Mouse (Mus musculus): ENCODE results near the gene Gk2. TPM values are rescaled to one million over a fixed set of nuclear protein-coding genes. Genes with fewer than 3 reads are reported as not detected.
A peak's percentile ranks its signal among the peaks of the same experiment; 100 is the strongest.

The Gk2 gene
- polyA plus RNA-seq, 1 experiment = not detected

DNA sequence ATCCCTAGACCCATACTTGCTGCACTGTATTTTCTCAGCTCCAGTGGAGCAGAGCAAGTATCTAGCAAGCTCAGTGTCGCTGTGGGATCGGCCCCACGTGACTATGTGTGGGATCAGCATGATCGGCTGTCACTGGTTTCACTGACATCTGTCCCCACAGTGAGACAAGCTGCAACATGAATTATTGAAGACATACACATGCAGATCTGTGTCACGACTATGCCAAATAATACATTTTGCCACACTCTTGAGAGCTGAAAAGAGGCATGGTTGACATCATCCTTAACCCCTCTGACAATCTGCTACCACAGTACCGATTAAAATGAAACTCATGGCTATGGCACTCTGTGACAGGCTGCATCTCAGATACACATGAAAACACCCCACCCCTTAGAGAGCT is 41.0 kb downstream of the Gk2 start:
- TF ChIP-seq POLR2A (IDR thresholded peaks at IDR 0.05; ENCODE audit: borderline replicate concordance, insufficient read depth, low read length) (no peak), CTCF (IDR thresholded peaks at IDR 0.05; ENCODE audit: borderline replicate concordance, insufficient read depth, low read depth, low read length) (no peak)
- no peak overlapping the region for H3K4me3 ChIP-seq (replicated peaks; ENCODE audit: insufficient read depth, low read depth, low read length)
- H3K27me3 ChIP-seq (ENCODE audit: control insufficient read depth, insufficient read depth, low read length) = no peaks in the 10 kb centered on the region; the same call in 1 of the 2 replicates
- H3K27ac ChIP-seq (ENCODE audit: insufficient read depth, low read length) = no peak overlapping the region
- WGBS = 44% methylated on average over 6 of the region's 6 CpGs
- no peak for DNase-seq
- H3K4me1 ChIP-seq (ENCODE audit: control insufficient read depth, insufficient read depth, low read length) = no peaks in the 10 kb centered on the region

DNA sequence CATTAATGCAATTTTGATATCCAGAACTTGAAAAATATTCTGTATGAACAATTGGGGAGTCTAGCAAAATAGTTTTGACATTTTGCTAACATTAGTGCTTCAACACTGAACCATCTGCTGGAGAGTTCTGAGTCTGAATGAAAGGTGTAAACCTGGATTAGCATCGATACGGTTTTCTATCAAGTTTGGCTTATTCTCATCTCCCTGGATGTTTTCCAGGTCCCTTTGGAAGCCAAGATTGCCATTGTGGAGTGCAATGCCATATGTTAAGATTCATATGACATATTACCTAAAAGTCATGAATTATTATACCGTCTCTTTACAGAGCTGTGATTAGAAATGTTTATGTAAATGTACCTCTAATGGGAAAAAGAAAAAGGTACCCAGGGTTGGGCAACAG is 43.1 kb downstream of the Gk2 start:
- DNase-seq = peak in 1 of 2 experiments; percentile 45
- no peak for TF ChIP-seq POLR2A (IDR thresholded peaks at IDR 0.05; ENCODE audit: borderline replicate concordance, insufficient read depth, low read length)
- TF ChIP-seq CTCF (IDR thresholded peaks at IDR 0.05; ENCODE audit: borderline replicate concordance, insufficient read depth, low read depth, low read length) = no peak
- H3K27ac ChIP-seq (ENCODE audit: insufficient read depth, low read length) = no peak overlapping the region
- no peaks in the 10 kb centered on the region; the same call in 1 of the 2 replicates for H3K27me3 ChIP-seq (ENCODE audit: control insufficient read depth, insufficient read depth, low read length)
- H3K4me1 ChIP-seq (ENCODE audit: control insufficient read depth, insufficient read depth, low read length) = no peaks in the 10 kb centered on the region
- 11% methylated on average over 3 of the region's 3 CpGs for WGBS
- H3K4me3 ChIP-seq (replicated peaks; ENCODE audit: insufficient read depth, low read depth, low read length) = no peak overlapping the region

DNA sequence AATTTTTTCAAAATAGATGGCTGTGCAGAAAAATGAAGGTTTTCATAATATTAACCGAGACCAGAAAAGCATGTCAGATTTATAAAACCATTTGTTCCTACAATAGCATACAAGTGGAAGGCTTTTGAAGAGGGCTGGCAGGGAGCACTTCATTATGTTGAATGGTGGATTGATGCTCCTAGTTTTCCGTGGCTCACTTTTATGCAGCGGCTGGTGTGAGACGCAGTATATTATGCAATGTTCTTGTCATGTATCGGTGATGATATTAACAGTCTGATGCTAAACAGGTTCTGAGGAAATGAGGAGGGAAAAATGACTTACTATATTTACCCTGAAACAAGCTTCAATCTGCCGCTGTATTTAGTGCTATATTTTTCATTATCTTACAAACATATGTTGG is 46.6 kb downstream of the Gk2 start:
- no peak overlapping the region for H3K4me3 ChIP-seq (replicated peaks; ENCODE audit: insufficient read depth, low read depth, low read length)
- WGBS = 84% methylated on average over 6 of the region's 6 CpGs

DNA sequence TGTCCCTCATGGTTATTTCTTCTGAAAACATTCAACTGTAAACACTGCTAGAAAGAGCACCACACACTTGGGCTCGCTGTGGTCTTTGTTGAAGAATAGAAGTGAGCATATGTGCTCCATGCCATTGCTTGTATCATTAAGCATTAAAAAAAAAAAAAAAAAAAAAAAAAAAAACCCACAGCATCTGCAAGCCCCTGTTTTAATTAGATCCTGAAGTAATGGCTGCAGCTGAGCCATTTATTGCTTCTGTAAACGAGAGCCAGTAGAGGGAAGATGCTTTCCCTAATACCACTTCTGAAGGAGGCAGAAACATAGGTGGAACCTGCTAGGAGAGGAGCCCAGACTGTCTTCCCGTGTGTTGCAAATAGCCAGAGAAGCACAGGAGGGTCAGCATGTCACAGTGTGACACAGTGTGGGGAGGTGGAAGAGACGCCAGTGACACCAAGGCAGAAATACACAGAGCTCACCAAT is 47.6 kb downstream of the Gk2 start:
- DNase-seq = no peak
- Histone ChIP-seq H3K27ac (ENCODE audit: insufficient read depth, low read length) (no peak overlapping the region), H3K4me1 (ENCODE audit: control insufficient read depth, insufficient read depth, low read length) (no peaks in the 10 kb centered on the region), H3K4me3 (replicated peaks; ENCODE audit: insufficient read depth, low read depth, low read length) (no peak overlapping the region), H3K27me3 (ENCODE audit: control insufficient read depth, insufficient read depth, low read length) (no peaks in the 10 kb centered on the region; the same call in 1 of the 2 replicates)
- WGBS = 80% methylated on average over 4 of the region's 4 CpGs
- no peak for TF ChIP-seq CTCF (IDR thresholded peaks at IDR 0.05; ENCODE audit: borderline replicate concordance, insufficient read depth, low read depth, low read length)
- no peak for TF ChIP-seq POLR2A (IDR thresholded peaks at IDR 0.05; ENCODE audit: borderline replicate concordance, insufficient read depth, low read length)

More for the DNA sequence above, 46.6 kb downstream of the Gk2 start:
- no peak for DNase-seq
- H3K27ac ChIP-seq (ENCODE audit: insufficient read depth, low read length) = no peak overlapping the region
- H3K4me1 ChIP-seq (ENCODE audit: control insufficient read depth, insufficient read depth, low read length) = no peaks in the 10 kb centered on the region
- TF ChIP-seq CTCF (IDR thresholded peaks at IDR 0.05; ENCODE audit: borderline replicate concordance, insufficient read depth, low read depth, low read length) = no peak
- no peak for TF ChIP-seq POLR2A (IDR thresholded peaks at IDR 0.05; ENCODE audit: borderline replicate concordance, insufficient read depth, low read length)
- H3K27me3 ChIP-seq (ENCODE audit: control insufficient read depth, insufficient read depth, low read length) = no peaks in the 10 kb centered on the region; the same call in 1 of the 2 replicates

Other genes starting within 250 kb of the Gk2 start
- gene Naa11, start 64.6 kb downstream of the Gk2 start, polyA plus RNA-seq (2012; rRNA removed) = not detected in 2 replicates